Mouse (Mus musculus) embryonic facial prominence, embryonic 11.5 days (tissue): ENCODE data around the gene Olfr1413. TPM values are rescaled to one million over a fixed set of nuclear protein-coding genes. Genes with fewer than 3 reads are reported as not detected.
A peak's percentile ranks its signal among the peaks of the same experiment; 100 is the strongest.

Source experiments
- ATAC-seq: fragments of 200-750 bp; cut with Nextera tagmentation; replicated peaks from 2 replicates; pipeline ENCODE4 v1.8.0; 2017; ENCODE audit warnings: low read depth; ENCODE audit not compliant: insufficient number of reproducible peaks, low FRiP score, low TSS enrichment
- DNase-seq: peaks from one replicate; pipeline ENCODE4 v3.0.0-alpha.2; 2015; ENCODE audit warnings: low spot score
- H3K27ac ChIP-seq: fragments of 300-500 bp; sonication (generic); replicated peaks from 2 replicates; pipeline ENCODE4 v1.5.1; 2014; ENCODE audit warnings: mild to moderate bottlenecking, low read depth, low read length, control low read depth
- H3K27me3 ChIP-seq: fragments of 300-500 bp; sonication (generic); 2 replicates; pipeline ENCODE4 v1.6.1; 2014; ENCODE audit warnings: mild to moderate bottlenecking, low read length, moderate library complexity, mixed read lengths; ENCODE audit not compliant: control insufficient read depth, insufficient read depth
- H3K36me3 ChIP-seq: fragments of 300-500 bp; sonication (generic); replicated peaks from 2 replicates; pipeline ENCODE4 v1.6.1; 2014; ENCODE audit warnings: low read depth, mild to moderate bottlenecking, low read length, moderate library complexity, mixed read lengths; ENCODE audit not compliant: control insufficient read depth, insufficient read depth
- H3K4me1 ChIP-seq: fragments of 300-500 bp; sonication (generic); 2 replicates; pipeline ENCODE4 v1.6.1; 2014; ENCODE audit warnings: low read length, mixed read lengths; ENCODE audit not compliant: control insufficient read depth, insufficient read depth
- H3K4me2 ChIP-seq: fragments of 300-500 bp; sonication (generic); 2 replicates; pipeline ENCODE4 v1.6.1; 2014; ENCODE audit warnings: low read depth, mild to moderate bottlenecking, control low read depth, low read length, moderate library complexity
- H3K4me3 ChIP-seq: fragments of 300-500 bp; sonication (generic); 2 replicates; pipeline ENCODE4 v1.5.1; 2014; ENCODE audit warnings: low read depth, low read length, control low read depth
- H3K9ac ChIP-seq: fragments of 300-500 bp; sonication (generic); replicated peaks from 2 replicates; pipeline ENCODE4 v1.6.1; 2014; ENCODE audit warnings: mild to moderate bottlenecking, control low read depth, low read length
- H3K9me3 ChIP-seq: fragments of 300-500 bp; sonication (generic); replicated peaks from 2 replicates; pipeline ENCODE4 v1.6.1; 2016; ENCODE audit warnings: mild to moderate bottlenecking, low read length, inconsistent platforms, mixed read lengths; ENCODE audit not compliant: control insufficient read depth
- WGBS: fragments of 180-500 bp; shearing (Covaris S2); extraction: QIAGEN DNeasy Blood & Tissue Kit; methylation state at CpG from one replicate; pipeline ENCODE4 v1.1.7; 2014; 5-methylcytosine and 5-hydroxymethylcytosine counted together
- polyA plus RNA-seq: library from polyadenylated mRNA; unstranded; fragments of >200 nt; fragmentation: Nextera tagmentation; extraction: Ambion mirVana; gene quantifications from 2 replicates; pipeline ENCODE4 v1.2.1, GENCODE M21; 2014

Gene Olfr1413
- polyA plus RNA-seq, 1 experiment from 2014 or later, result not detected

DNA sequence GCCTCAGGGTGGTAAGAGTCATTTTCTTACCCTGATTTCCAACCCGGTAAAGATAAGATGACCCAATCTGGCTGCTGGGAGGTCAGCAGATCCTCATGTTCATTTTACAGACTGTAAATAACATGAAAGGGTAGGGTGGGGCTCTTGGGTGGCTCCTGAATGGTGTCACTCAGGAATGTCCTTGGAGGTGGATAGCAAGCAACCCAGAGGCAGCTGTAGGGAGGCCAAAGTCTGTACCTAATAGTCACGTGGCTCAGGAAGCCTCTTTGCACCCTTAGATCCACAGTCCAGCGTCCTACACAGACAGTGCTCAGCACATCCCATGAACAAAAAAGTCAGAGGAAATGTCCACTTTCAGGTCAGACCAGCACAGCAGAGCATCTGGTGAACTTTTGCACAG is 24.9 kb downstream of the Olfr1413 start:
- Histone ChIP-seq H3K4me2 (no peak overlapping the region), H3K27ac (no peak overlapping the region), H3K9ac (no peak overlapping the region), H3K27me3 (no peaks in the 10 kb centered on the region), H3K4me1 (no peaks in the 10 kb centered on the region), H3K4me3 (no peak overlapping the region), H3K36me3 (no peaks in the 10 kb centered on the region), H3K9me3 (no peaks in the 10 kb centered on the region)
- no peak for DNase-seq
- ATAC-seq, result no peak
- 84% methylated on average over 3 of the region's 3 CpGs for WGBS

DNA sequence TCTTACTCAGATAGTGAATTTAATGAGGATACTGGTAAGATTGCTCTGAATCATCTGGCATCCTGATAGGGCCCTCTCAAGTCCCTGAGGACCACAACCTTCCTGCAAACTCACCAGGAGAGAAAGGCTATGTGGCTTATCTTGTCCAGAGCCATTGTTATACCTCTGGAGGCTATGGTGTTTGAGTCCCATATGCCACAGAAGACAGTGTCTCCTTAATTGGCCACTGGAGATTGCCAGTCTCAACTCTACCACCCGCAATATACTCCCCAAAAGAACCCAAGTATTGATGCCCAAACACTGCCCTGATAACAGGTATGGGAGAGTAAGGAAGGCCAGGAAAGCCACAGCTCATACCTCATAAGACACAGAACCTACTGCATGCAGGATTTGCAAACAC is 34.4 kb downstream of the Olfr1413 start, which contains the start of gene Olfr1410:
Gene Olfr1410, plus strand, starts transcription at position 301 of the 400 bp plus-strand sequence.
- H3K4me3 ChIP-seq, result no peak within 1 kb of the TSS
- no peaks in the 10 kb centered on the region for H3K4me1 ChIP-seq
- no peaks in the 10 kb centered on the region for H3K27me3 ChIP-seq
- no peaks in the 10 kb centered on the region for H3K9me3 ChIP-seq
- H3K36me3 ChIP-seq, result no peaks in the 10 kb centered on the region
- H3K27ac ChIP-seq, result no peak within 1 kb of the TSS
- WGBS, result 86% methylated on average over 1 of the region's 1 CpGs
- no peak within 1 kb of the TSS for H3K4me2 ChIP-seq
- no peak for ATAC-seq
- DNase-seq, result no peak
- no peak within 1 kb of the TSS for H3K9ac ChIP-seq

DNA sequence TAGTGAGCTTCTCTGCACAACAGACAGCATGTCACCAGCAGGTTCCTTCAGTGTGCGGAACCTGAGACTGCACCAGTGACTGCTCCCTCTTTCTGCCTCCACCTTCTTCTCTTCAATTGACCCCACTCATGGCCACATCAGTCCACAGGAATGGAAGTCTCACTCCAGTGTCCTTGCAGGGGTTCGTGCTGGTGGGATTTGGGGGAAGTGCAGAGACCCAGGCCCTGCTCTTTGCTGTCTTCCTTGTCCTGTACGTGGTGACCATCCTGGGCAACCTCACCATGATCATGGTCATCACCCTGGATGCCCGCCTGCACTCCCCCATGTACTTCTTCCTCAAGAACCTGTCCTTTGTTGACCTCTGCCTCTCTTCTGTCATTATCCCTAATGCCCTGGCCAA is 36.6 kb downstream of the Olfr1413 start:
- H3K27me3 ChIP-seq, result no peaks in the 10 kb centered on the region
- no peaks in the 10 kb centered on the region for H3K36me3 ChIP-seq
- no peaks in the 10 kb centered on the region for H3K4me1 ChIP-seq
- no peak overlapping the region for H3K4me2 ChIP-seq
- H3K4me3 ChIP-seq, result no peak overlapping the region
- H3K9ac ChIP-seq, result no peak overlapping the region
- H3K9me3 ChIP-seq, result no peaks in the 10 kb centered on the region
- H3K27ac ChIP-seq, result no peak overlapping the region
- no peak for ATAC-seq
- no peak for DNase-seq
- 74% methylated on average over 4 of the region's 4 CpGs for WGBS

DNA sequence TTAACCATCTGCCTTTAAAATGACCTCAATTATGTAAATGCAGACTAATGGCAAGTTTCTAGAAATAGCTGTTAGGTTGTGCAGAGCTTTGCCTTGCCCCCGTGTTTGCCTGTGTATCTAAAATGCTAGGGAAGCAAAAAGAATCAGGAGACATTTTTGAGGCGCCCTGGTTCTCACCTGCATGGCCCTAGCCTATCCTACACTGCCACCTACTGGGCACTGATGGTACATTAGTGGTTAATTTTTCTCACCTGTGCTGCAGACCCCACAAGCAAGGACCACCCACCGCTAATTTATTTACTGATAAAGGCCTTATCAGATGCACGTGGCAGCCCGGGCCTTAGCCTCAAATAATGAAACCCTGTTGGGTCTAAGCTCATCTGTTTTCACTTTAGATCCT is 39.9 kb downstream of the Olfr1413 start:
- 7% methylated on average over 5 of the region's 5 CpGs for WGBS
- Histone ChIP-seq H3K27ac (no peak overlapping the region), H3K9me3 (no peaks in the 10 kb centered on the region), H3K4me3 (no peak overlapping the region), H3K36me3 (no peaks in the 10 kb centered on the region), H3K9ac (no peak overlapping the region), H3K4me2 (no peak overlapping the region), H3K4me1 (no peaks in the 10 kb centered on the region), H3K27me3 (no peaks in the 10 kb centered on the region)
- ATAC-seq (no peak), DNase-seq (peak; percentile 77)

DNA sequence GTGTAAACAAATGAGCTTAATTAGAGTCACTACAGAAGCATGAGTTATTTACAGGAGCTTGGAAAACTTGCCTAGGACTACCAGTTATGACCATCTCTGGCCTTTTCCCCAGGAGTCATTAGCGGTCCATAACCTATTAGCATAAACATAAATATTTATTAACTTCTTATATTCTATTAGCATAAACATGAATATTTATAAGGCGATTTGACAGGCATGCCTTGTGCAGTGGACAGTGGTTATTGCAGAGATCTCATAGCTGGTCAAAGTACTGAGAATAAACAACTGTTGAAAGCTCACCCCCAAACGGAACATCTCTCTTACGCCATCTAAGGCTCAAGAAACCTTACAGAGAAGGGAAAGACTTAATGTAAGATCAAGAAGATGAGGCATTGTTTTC is 42.1 kb downstream of the Olfr1413 start:
- H3K4me3 ChIP-seq, result no peak overlapping the region
- H3K9me3 ChIP-seq, result no peaks in the 10 kb centered on the region
- H3K27ac ChIP-seq, result no peak overlapping the region
- ATAC-seq (no peak), DNase-seq (no peak)
- H3K4me1 ChIP-seq, result no peaks in the 10 kb centered on the region
- 43% methylated on average over 4 of the region's 4 CpGs for WGBS
- no peak overlapping the region for H3K9ac ChIP-seq
- no peaks in the 10 kb centered on the region for H3K27me3 ChIP-seq
- H3K36me3 ChIP-seq, result no peaks in the 10 kb centered on the region
- no peak overlapping the region for H3K4me2 ChIP-seq

DNA sequence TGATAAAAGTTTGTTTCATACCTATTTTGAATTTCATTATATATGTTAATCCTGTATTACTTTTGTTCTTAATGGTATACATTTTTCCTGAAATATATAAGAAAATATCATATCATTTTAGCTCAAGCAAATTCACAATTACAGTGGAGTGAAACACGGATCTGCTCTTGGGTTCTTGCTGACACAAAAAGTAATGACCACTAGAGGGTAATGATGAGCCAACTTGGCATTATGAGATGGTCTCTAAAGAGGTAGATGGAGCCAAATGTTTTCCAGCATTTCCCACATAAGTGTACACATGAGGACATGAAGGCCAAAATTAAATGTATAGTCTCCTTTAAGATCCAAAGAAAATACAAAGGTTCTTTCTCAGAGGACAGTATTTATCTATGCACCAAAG is 43.4 kb downstream of the Olfr1413 start:
- Histone ChIP-seq H3K4me1 (no peaks in the 10 kb centered on the region), H3K36me3 (no peaks in the 10 kb centered on the region), H3K9me3 (no peaks in the 10 kb centered on the region), H3K27ac (no peak overlapping the region), H3K4me2 (no peak overlapping the region), H3K4me3 (no peak overlapping the region), H3K9ac (no peak overlapping the region), H3K27me3 (no peaks in the 10 kb centered on the region)
- DNase-seq, result peak; percentile 30
- ATAC-seq, result no peak
- 9% methylated on average over 1 of the region's 1 CpGs for WGBS

DNA sequence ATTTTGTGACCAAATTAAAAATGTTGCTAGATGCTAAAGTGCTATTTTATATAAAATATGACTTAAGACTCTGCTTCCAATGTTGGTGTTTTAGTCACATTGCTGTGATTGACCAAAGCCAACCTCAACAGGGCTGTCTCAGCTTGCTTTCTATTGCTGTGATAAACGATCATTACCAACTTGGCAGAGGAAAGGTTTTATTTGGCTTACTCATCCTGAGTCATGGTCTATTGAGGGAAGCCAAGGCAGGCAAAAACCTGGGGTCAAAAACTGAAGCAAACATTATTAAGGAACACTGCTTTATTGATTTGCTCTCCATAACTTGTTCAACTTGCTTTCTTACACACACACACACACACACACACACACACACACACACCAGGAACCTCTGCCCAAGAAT is 44.9 kb downstream of the Olfr1413 start:
- WGBS, result 72% methylated on average over 1 of the region's 1 CpGs

DNA sequence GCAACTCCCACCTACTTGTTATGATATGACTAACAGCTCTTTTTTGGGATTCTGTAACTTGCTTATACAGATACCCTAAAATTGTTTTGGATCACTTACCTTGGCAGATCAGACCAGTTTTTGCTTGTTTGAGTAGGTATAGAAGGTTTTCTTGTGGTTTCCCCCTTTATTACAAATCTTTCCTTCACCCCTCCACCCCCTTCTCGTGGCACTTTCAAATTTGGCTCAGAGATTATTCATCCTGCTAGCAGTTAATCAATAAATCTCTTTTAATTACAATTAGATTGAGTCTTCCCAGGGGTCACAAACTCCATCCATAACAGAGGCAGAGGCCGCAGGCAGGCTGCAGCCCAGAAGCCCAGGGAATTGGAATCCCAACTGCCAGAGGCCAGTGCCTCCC is 46.4 kb downstream of the Olfr1413 start, which contains the start of gene Olfr12:
Gene Olfr12, plus strand, starts transcription at position 301 of the 400 bp plus-strand sequence.
- no peaks in the 10 kb centered on the region for H3K9me3 ChIP-seq
- WGBS, result 68% methylated on average over 2 of the region's 2 CpGs
- no peak within 1 kb of the TSS for H3K4me2 ChIP-seq
- no peaks in the 10 kb centered on the region for H3K27me3 ChIP-seq
- DNase-seq, result no peak
- no peak for ATAC-seq
- no peaks in the 10 kb centered on the region for H3K4me1 ChIP-seq
- no peaks in the 10 kb centered on the region for H3K36me3 ChIP-seq
- H3K9ac ChIP-seq, result no peak within 1 kb of the TSS
- H3K4me3 ChIP-seq, result no peak within 1 kb of the TSS
- H3K27ac ChIP-seq, result no peak within 1 kb of the TSS

More for the DNA sequence above, 44.9 kb downstream of the Olfr1413 start:
- ATAC-seq (no peak), DNase-seq (no peak)
- no peaks in the 10 kb centered on the region for H3K36me3 ChIP-seq
- H3K27ac ChIP-seq, result no peak overlapping the region
- H3K9me3 ChIP-seq, result no peaks in the 10 kb centered on the region
- no peaks in the 10 kb centered on the region for H3K4me1 ChIP-seq
- H3K9ac ChIP-seq, result no peak overlapping the region
- no peak overlapping the region for H3K4me2 ChIP-seq
- no peaks in the 10 kb centered on the region for H3K27me3 ChIP-seq
- no peak overlapping the region for H3K4me3 ChIP-seq
